In genomic region chr12:112937906-112938305, GRCm38 (mm10) we compare ENCODE assay signal across 12 mouse cellular contexts. TPM values are rescaled to one million over a fixed set of nuclear protein-coding genes. Genes with fewer than 3 reads are reported as not detected.
DNase-seq lines count a peak whose midpoint lies in the region; ATAC-seq lines count a peak whose summit lies in the region.
"Had no signal": no experiment of that assay in that cellular context is flagged by ENCODE, and none has a peak within 500 bp of the region (broad histone marks: within the 10 kb centered on the region; RNA-seq: fewer than 3 reads in every experiment).

No protein-coding gene starts in this region.

- H3K4me2 ChIP-seq in heart, embryonic 11.5 days = no peak overlapping the region; the same call in 1 of the 2 replicates
- H3K4me2 ChIP-seq in midbrain, embryonic 11.5 days = no peak overlapping the region
- H3K4me2 ChIP-seq in embryonic facial prominence, embryonic 15.5 days (replicated peaks) = no peak overlapping the region; the same call in 1 of the 2 replicates
- H3K4me2 ChIP-seq: heart, embryonic 13.5 days; lung, embryonic 14.5 days had no signal

- H3K36me3 ChIP-seq in heart, embryonic 11.5 days (ENCODE audit: control insufficient read depth, insufficient read depth, low read length) = no peaks in the 10 kb centered on the region
- H3K36me3 ChIP-seq in midbrain, embryonic 10.5 days = no peaks in the 10 kb centered on the region
- no peaks in the 10 kb centered on the region for H3K36me3 ChIP-seq in midbrain, embryonic 11.5 days (ENCODE audit: control insufficient read depth, insufficient read depth, low read length)
- no peaks in the 10 kb centered on the region for H3K36me3 ChIP-seq in embryonic facial prominence, embryonic 15.5 days
- H3K36me3 ChIP-seq: heart, embryonic 13.5 days had no signal

- ATAC-seq in heart, embryonic 11.5 days (replicated peaks; ENCODE audit: insufficient number of reproducible peaks, low FRiP score, low TSS enrichment) = no peak
- ATAC-seq in midbrain, embryonic 11.5 days (ENCODE audit: low FRiP score) = no peak
- peak; percentile 25 for ATAC-seq in embryonic facial prominence, embryonic 15.5 days (ENCODE audit: insufficient number of reproducible peaks, low FRiP score, low TSS enrichment, low read depth)
- ATAC-seq: activated CD4-positive, CD25-positive, alpha-beta regulatory T cell, adult 4 months had no signal

- DNase-seq in heart, adult 11 months = no peak
- no peak for DNase-seq in midbrain, embryonic 10.5 days (ENCODE audit: low spot score)
- no peak for DNase-seq in midbrain, embryonic 11.5 days (ENCODE audit: low spot score, missing footprints)
- peak; percentile 37 for DNase-seq in 416B (ENCODE audit: low read depth)
- DNase-seq in ovary, postnatal 36 days (ENCODE audit: low spot score) = no peak
- no peak for DNase-seq in embryo, embryonic 10 days (ENCODE audit: low spot score)
- DNase-seq: kidney, adult 9 months; lung, embryonic 14.5 days had no signal

- 0 out of 2 replicates have a peak overlapping the region, but pooled peaks have one; percentile 10 for H3K9ac ChIP-seq in heart, embryonic 11.5 days (ENCODE audit: low read depth, low read length)
- H3K9ac ChIP-seq in midbrain, embryonic 11.5 days (ENCODE audit: low read length) = no peak overlapping the region
- no peak overlapping the region for H3K9ac ChIP-seq in embryonic facial prominence, embryonic 15.5 days
- H3K9ac ChIP-seq: heart, embryonic 13.5 days; lung, embryonic 14.5 days had no signal

- no peak overlapping the region for H3K4me3 ChIP-seq in heart, embryonic 11.5 days (ENCODE audit: low read depth, low read length)
- no peak overlapping the region for H3K4me3 ChIP-seq in midbrain, embryonic 10.5 days
- no peak overlapping the region for H3K4me3 ChIP-seq in midbrain, embryonic 11.5 days (ENCODE audit: low read depth, low read length)
- H3K4me3 ChIP-seq in embryonic facial prominence, embryonic 15.5 days (replicated peaks) = no peak overlapping the region
- H3K4me3 ChIP-seq: heart, embryonic 13.5 days had no signal

- H3K27me3 ChIP-seq in heart, embryonic 11.5 days (ENCODE audit: control insufficient read depth, insufficient read depth, low read length) = peaks cover 10% of the 10 kb centered on the region
- H3K27me3 ChIP-seq in midbrain, embryonic 10.5 days (ENCODE audit: low read depth, poor library complexity, severe bottlenecking) = peaks cover 14% of the 10 kb centered on the region; the same call in 1 of the 2 replicates
- no peaks in the 10 kb centered on the region for H3K27me3 ChIP-seq in midbrain, embryonic 11.5 days (ENCODE audit: control insufficient read depth, insufficient read depth, low read length)
- no peaks in the 10 kb centered on the region for H3K27me3 ChIP-seq in embryonic facial prominence, embryonic 15.5 days

- no peak overlapping the region for H3K27ac ChIP-seq in heart, embryonic 11.5 days (ENCODE audit: low read depth, low read length)
- H3K27ac ChIP-seq in midbrain, embryonic 10.5 days (replicated peaks) = peak overlapping the region; percentile 42; the same call in 1 of the 2 replicates
- H3K27ac ChIP-seq in midbrain, embryonic 11.5 days (ENCODE audit: low read depth, low read length) = no peak overlapping the region
- H3K27ac ChIP-seq in embryonic facial prominence, embryonic 15.5 days (replicated peaks) = peak overlapping the region; percentile 18; the same call in 1 of the 2 replicates
- H3K27ac ChIP-seq: heart, embryonic 13.5 days had no signal

- H3K4me1 ChIP-seq in heart, embryonic 11.5 days (ENCODE audit: control insufficient read depth, insufficient read depth, low read length) = peaks cover 9% of the 10 kb centered on the region
- H3K4me1 ChIP-seq in midbrain, embryonic 10.5 days = peaks cover 54% of the 10 kb centered on the region
- H3K4me1 ChIP-seq in midbrain, embryonic 11.5 days (ENCODE audit: control insufficient read depth, insufficient read depth, low read length) = peaks cover 11% of the 10 kb centered on the region
- peaks cover 51% of the 10 kb centered on the region for H3K4me1 ChIP-seq in embryonic facial prominence, embryonic 15.5 days

- no peaks in the 10 kb centered on the region for H3K9me3 ChIP-seq in heart, embryonic 11.5 days (replicated peaks; ENCODE audit: control insufficient read depth, low read length)
- no peaks in the 10 kb centered on the region for H3K9me3 ChIP-seq in midbrain, embryonic 10.5 days (replicated peaks)
- H3K9me3 ChIP-seq in midbrain, embryonic 11.5 days (ENCODE audit: control insufficient read depth, low read length) = no peaks in the 10 kb centered on the region
- H3K9me3 ChIP-seq in embryonic facial prominence, embryonic 15.5 days (replicated peaks) = no peaks in the 10 kb centered on the region
- H3K9me3 ChIP-seq: heart, embryonic 13.5 days had no signal

- 29% methylated on average over 9 of the region's 9 CpGs for WGBS in heart, embryonic 11.5 days (ENCODE audit: insufficient replicate concordance)
- 52% methylated on average over 9 of the region's 9 CpGs for WGBS in midbrain, embryonic 10.5 days
- WGBS in midbrain, embryonic 11.5 days = 58% methylated on average over 9 of the region's 9 CpGs
- WGBS in embryonic facial prominence, embryonic 15.5 days = 28% methylated on average over 9 of the region's 9 CpGs

RNA-seq across cellular contexts. Expression of gene Nudt14, which starts 4.0 kb away (rescaled TPM):
- polyA plus RNA-seq in heart, embryonic 11.5 days (2014; fragmentation: Nextera tagmentation; extraction: Ambion mirVana) = 44.2 and 50.7 TPM in 2 replicates
- 66.4 and 76.4 TPM in 2 replicates for polyA plus RNA-seq in midbrain, embryonic 10.5 days (2016; fragmentation: Nextera tagmentation; extraction: Ambion mirVana)
- 54.0 and 61.7 TPM in 2 replicates for polyA plus RNA-seq in midbrain, embryonic 11.5 days (2014; fragmentation: Nextera tagmentation; extraction: Ambion mirVana)
- 93.4 and 94.7 TPM in 2 replicates for polyA plus RNA-seq in embryonic facial prominence, embryonic 15.5 days (2015; fragmentation: Nextera tagmentation; extraction: Ambion mirVana)

RNA-seq across cellular contexts. Expression of gene Jag2, which starts 8.3 kb away (rescaled TPM):
- polyA plus RNA-seq in heart, embryonic 11.5 days (2014; fragmentation: Nextera tagmentation; extraction: Ambion mirVana) = 1.5 and 2.2 TPM in 2 replicates
- 2.4 and 2.8 TPM in 2 replicates for polyA plus RNA-seq in midbrain, embryonic 10.5 days (2016; fragmentation: Nextera tagmentation; extraction: Ambion mirVana)
- polyA plus RNA-seq in midbrain, embryonic 11.5 days (2014; fragmentation: Nextera tagmentation; extraction: Ambion mirVana) = 3.0 and 3.2 TPM in 2 replicates
- 13.0 and 14.3 TPM in 2 replicates for polyA plus RNA-seq in embryonic facial prominence, embryonic 15.5 days (2015; fragmentation: Nextera tagmentation; extraction: Ambion mirVana)

RNA-seq across cellular contexts. Expression of gene Btbd6, which starts 38.4 kb away (rescaled TPM):
- polyA plus RNA-seq in heart, embryonic 11.5 days (2014; fragmentation: Nextera tagmentation; extraction: Ambion mirVana) = 18.9 and 22.5 TPM in 2 replicates
- polyA plus RNA-seq in midbrain, embryonic 10.5 days (2016; fragmentation: Nextera tagmentation; extraction: Ambion mirVana) = 20.5 and 22.7 TPM in 2 replicates
- polyA plus RNA-seq in midbrain, embryonic 11.5 days (2014; fragmentation: Nextera tagmentation; extraction: Ambion mirVana) = 17.5 and 19.2 TPM in 2 replicates
- 28.9 and 31.5 TPM in 2 replicates for polyA plus RNA-seq in embryonic facial prominence, embryonic 15.5 days (2015; fragmentation: Nextera tagmentation; extraction: Ambion mirVana)

Comparison
In these comparisons a context has a peak if more than half of its experiments do, and no peak if none do; other contexts are left out.
1. H3K27ac ChIP-seq: peak in midbrain, embryonic 10.5 days (single experiment) and embryonic facial prominence, embryonic 15.5 days (single experiment); none in heart, embryonic 11.5 days (single experiment) and midbrain, embryonic 11.5 days (single experiment).